Mouse (Mus musculus) cerebellum, adult 2 months (tissue): Measurements from ENCODE around the gene Prex1. TPM values are rescaled to one million over a fixed set of nuclear protein-coding genes. Genes with fewer than 3 reads are reported as not detected.

ENCODE experiments used
- DNase-seq, 2 experiments: peaks; one replicate each; pipeline ENCODE4 v3.0.0; 2021
- H3K27ac ChIP-seq: fragments of 200-500 bp; 2 replicates; pipeline ENCODE4 v1.5.1; 2012; ENCODE audit warnings: low read length, control low read depth, inconsistent platforms; ENCODE audit not compliant: insufficient read depth
- H3K27me3 ChIP-seq: fragments of 200-500 bp; 2 replicates; pipeline ENCODE4 v1.6.1; 2012; ENCODE audit warnings: inconsistent platforms, mild to moderate bottlenecking, low read length, moderate library complexity; ENCODE audit not compliant: control insufficient read depth, insufficient read depth
- H3K4me1 ChIP-seq: fragments of 200-500 bp; 2 replicates; pipeline ENCODE4 v1.6.1; 2011; ENCODE audit warnings: low read length; ENCODE audit not compliant: control insufficient read depth, insufficient read depth
- H3K4me3 ChIP-seq: fragments of 200-500 bp; replicated peaks from 2 replicates; pipeline ENCODE3; 2011; ENCODE audit warnings: mild to moderate bottlenecking, low read depth, low read length, control low read depth; ENCODE audit not compliant: insufficient read depth
- CTCF ChIP-seq: fragments of 200-500 bp; IDR thresholded peaks from 2 replicates; pipeline ENCODE4 v1.5.1; 2011; ENCODE audit warnings: low read depth, mild to moderate bottlenecking, control low read depth, low read length, moderate library complexity, borderline replicate concordance; ENCODE audit not compliant: insufficient read depth
- POLR2A ChIP-seq: fragments of 200-500 bp; IDR thresholded peaks from 2 replicates; pipeline ENCODE4 v1.6.1; 2011; ENCODE audit warnings: low read length, control low read depth, borderline replicate concordance; ENCODE audit not compliant: insufficient read depth
- WGBS: fragments of 180-500 bp; shearing (Covaris S2); methylation state at CpG from one replicate; pipeline ENCODE4 v1.1.7; 2018; 5-methylcytosine and 5-hydroxymethylcytosine counted together
- polyA plus RNA-seq: library from polyadenylated mRNA; depleted of rRNA; stranded (reverse); fragments of >200 nt; gene quantifications from 2 replicates; pipeline ENCODE4 v1.2.3, GENCODE M21; 2012

Gene Prex1
- polyA plus RNA-seq, 1 experiment = 70.1 TPM

GRCm38 (mm10) chr2:166652672-166653071 is 61.0 kb downstream of the Prex1 start:
- no peak for DNase-seq
- no peak overlapping the region for H3K4me3 ChIP-seq
- H3K27ac ChIP-seq = no peak overlapping the region
- peaks cover 16% of the 10 kb centered on the region for H3K4me1 ChIP-seq
- WGBS = 87% methylated on average over 4 of the region's 4 CpGs
- TF ChIP-seq POLR2A (no peak), CTCF (no peak)
- no peaks in the 10 kb centered on the region for H3K27me3 ChIP-seq

- Histone ChIP-seq H3K27ac (no peak overlapping the region), H3K27me3 (no peaks in the 10 kb centered on the region), H3K4me1 (peaks cover 16% of the 10 kb centered on the region)
These were observed 62.2 kb downstream of the Prex1 start for GRCm38 (mm10) chr2:166651317-166652030.

GRCm38 (mm10) chr2:166650414-166650813 is 63.2 kb downstream of the Prex1 start:
- TF ChIP-seq POLR2A (no peak), CTCF (no peak)
- WGBS = 48% methylated on average over 9 of the region's 9 CpGs
- Histone ChIP-seq H3K4me1 (peaks cover 16% of the 10 kb centered on the region), H3K27ac (no peak overlapping the region), H3K27me3 (no peaks in the 10 kb centered on the region), H3K4me3 (no peak overlapping the region)
- DNase-seq = peak in 1 of 2 experiments; percentile 50

More at GRCm38 (mm10) chr2:166651317-166652030, 62.2 kb downstream of the Prex1 start:
- TF ChIP-seq POLR2A (no peak), CTCF (no peak)
- peak in 1 of 2 experiments; percentile 33 for DNase-seq
- WGBS = 48% methylated on average over 10 of the region's 10 CpGs
- H3K4me3 ChIP-seq = no peak overlapping the region

GRCm38 (mm10) chr2:166647242-166647641 is 66.4 kb downstream of the Prex1 start:
- no peak overlapping the region for H3K4me3 ChIP-seq
- H3K27me3 ChIP-seq = no peaks in the 10 kb centered on the region
- TF ChIP-seq POLR2A = no peak
- no peak for TF ChIP-seq CTCF
- H3K27ac ChIP-seq = no peak overlapping the region
- H3K4me1 ChIP-seq = peaks cover 16% of the 10 kb centered on the region
- 81% methylated on average over 7 of the region's 7 CpGs for WGBS
- no peak for DNase-seq

GRCm38 (mm10) chr2:166646434-166647088 is 67.1 kb downstream of the Prex1 start:
- TF ChIP-seq CTCF (no peak), POLR2A (no peak)
- Histone ChIP-seq H3K4me3 (no peak overlapping the region), H3K4me1 (peaks cover 12% of the 10 kb centered on the region), H3K27ac (no peak overlapping the region), H3K27me3 (no peaks in the 10 kb centered on the region)
- WGBS = 64% methylated on average over 12 of the region's 12 CpGs
- peak in 1 of 2 experiments; percentile 33 for DNase-seq

- Histone ChIP-seq H3K4me3 (no peak overlapping the region), H3K4me1 (no peaks in the 10 kb centered on the region), H3K27me3 (no peaks in the 10 kb centered on the region), H3K27ac (no peak overlapping the region)
- WGBS = 65% methylated on average over 11 of the region's 11 CpGs
- no peak for DNase-seq
- TF ChIP-seq CTCF (no peak), POLR2A (no peak)
These were observed 68.8 kb downstream of the Prex1 start for GRCm38 (mm10) chr2:166644816-166645215.

GRCm38 (mm10) chr2:166642581-166642987 is 71.0 kb downstream of the Prex1 start:
- peaks cover 4% of the 10 kb centered on the region; the same call in 1 of the 2 replicates for H3K4me1 ChIP-seq

More at GRCm38 (mm10) chr2:166642581-166642987, 71.0 kb downstream of the Prex1 start:
- Histone ChIP-seq H3K27me3 (no peaks in the 10 kb centered on the region), H3K4me3 (no peak overlapping the region), H3K27ac (no peak overlapping the region)
- WGBS = 94% methylated on average over 8 of the region's 8 CpGs
- TF ChIP-seq CTCF (no peak), POLR2A (no peak)
- no peak for DNase-seq
